Mouse (Mus musculus): Measurements from ENCODE around the gene Tnp2.

GRCm38 (mm10) chr16:10790702-10791101, 2.2 kb upstream of the Tnp2 start, which contains the start of gene Prm3:
- no peak for TF ChIP-seq CHD2 (IDR thresholded peaks at IDR 0.05; ENCODE audit: low read depth, low read length)
- no peak for TF ChIP-seq ZNF384 (IDR thresholded peaks at IDR 0.05; ENCODE audit: low read depth, low read length)
- TF ChIP-seq MAFK (IDR thresholded peaks at IDR 0.05; ENCODE audit: insufficient read depth, low read depth, low read length), result no peak
- TF ChIP-seq ZC3H11A (IDR thresholded peaks at IDR 0.05; ENCODE audit: borderline replicate concordance, low read depth, low read length), result no peak
